Mouse (Mus musculus) heart, postnatal 10 days (tissue): Measurements from ENCODE around the gene Arhgef1. TPM values are rescaled to one million over a fixed set of nuclear protein-coding genes. Genes with fewer than 3 reads are reported as not detected.

Experiments
- DNase-seq, 2 experiments: peaks; one replicate each; pipeline ENCODE4 v3.0.0; 2021
- intact Hi-C: fragments of 180-260 bp; cut with DNase I; formaldehyde crosslinking; loops from one replicate; pipeline ENCODE4 v1.15.1; 2025
- microRNA-seq, 2 experiments: library from miRNA; unstranded; fragments of <30 nt; microRNA quantifications; one replicate each; pipeline ENCODE4 v1.2.0; 2022
- total RNA-seq, 2 experiments: library from RNA; stranded (reverse); gene quantifications; 2 replicates each; pipeline ENCODE4 v1.2.3; 2021

The Arhgef1 gene
- total RNA-seq, 2 experiments from 2014 or later = 75.3 to 87.0 TPM

DNA sequence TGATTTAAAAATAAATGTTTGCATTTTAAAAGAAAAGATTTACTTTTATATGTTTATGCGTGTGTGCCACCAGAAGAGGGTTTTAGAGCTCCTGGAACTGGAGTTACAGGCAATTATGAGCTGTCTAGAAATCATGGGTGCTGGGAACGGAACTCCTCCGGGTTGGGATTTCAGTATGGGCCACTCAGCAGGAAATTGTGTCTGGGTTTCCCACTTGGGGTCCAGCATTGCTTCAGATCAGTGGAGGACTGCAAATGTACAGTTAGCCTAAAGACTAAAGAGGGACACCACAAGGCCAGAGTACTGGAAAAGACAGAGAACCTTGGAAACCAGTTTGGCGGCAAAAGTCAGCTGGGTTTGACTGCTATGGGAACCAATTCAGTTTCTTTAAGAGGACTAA lies 70.5 kb downstream of the Arhgef1 start:
- DNase-seq = no peak
- intact Hi-C loops = loop anchor here (5.0 kb wide), 1 partner anchor 71 kb away; the partner anchor contains the start of gene Arhgef1

GRCm38 (mm10) chr7:24973902-24974301 lies 71.2 kb downstream of the Arhgef1 start:
- DNase-seq = no peak
- intact Hi-C loops = loop anchor here (5.0 kb wide), 1 partner anchor 72 kb away; the partner anchor contains the start of gene Arhgef1

DNA sequence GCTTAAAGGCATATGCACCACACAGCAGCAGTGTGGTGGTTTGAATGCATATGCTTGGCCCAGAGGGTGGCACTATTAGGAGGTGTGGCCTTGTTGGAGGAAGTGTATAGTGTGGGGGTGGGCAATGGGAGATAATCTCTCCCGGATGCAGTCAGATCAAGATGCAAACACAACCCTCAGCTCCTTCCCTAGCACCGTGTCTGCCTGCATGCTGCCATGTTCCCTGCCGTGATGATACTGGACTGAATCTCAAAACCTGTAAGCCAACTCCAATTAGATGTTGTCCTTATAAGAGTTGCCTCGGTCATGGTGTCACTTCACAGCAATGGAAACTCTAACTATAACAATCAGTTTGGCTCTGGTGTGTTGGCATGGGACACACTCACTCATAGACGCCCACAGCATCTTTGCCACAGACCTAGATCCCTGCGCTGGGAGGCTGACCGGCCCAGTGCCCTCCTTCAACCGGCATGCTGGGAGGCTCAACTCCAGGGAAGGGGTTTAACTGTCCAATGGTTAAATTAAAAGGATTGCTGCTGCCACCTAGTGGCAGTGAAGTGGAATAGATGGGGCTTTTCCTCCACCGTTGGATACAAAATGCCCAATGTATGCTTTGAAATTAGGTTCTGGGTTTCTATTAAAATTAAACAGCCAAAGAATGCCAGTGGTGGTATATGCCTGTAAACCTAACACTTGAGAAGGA lies 72.3 kb downstream of the Arhgef1 start:
- intact Hi-C loops = loop anchor here (5.0 kb wide), 1 partner anchor 73 kb away; the partner anchor contains the start of gene Arhgef1

More for the DNA sequence above, 72.3 kb downstream of the Arhgef1 start:
- DNase-seq = peak; percentile 17 to 49

Small RNAs within 50 kb of the gene (microRNA-seq; reads per million reads assigned to microRNA genes)
- gene Mir7046 = 1.7 to 2.8 reads per million in 2 experiments

Other genes with a start within 250 kb of the Arhgef1 start
- gene Tex101, start 226.2 kb upstream of the Arhgef1 start, total RNA-seq = not detected
- not detected for gene BC049730, start 193.7 kb upstream of the Arhgef1 start, total RNA-seq
- not detected for gene Gm4763, start 176.0 kb upstream of the Arhgef1 start, total RNA-seq
- under 1 TPM in 1 of 2 experiments, not detected in 1; 0.14 TPM for gene Cd177, start 142.6 kb upstream of the Arhgef1 start, total RNA-seq
- not detected for gene Ceacam10, start 125.7 kb upstream of the Arhgef1 start, total RNA-seq
- gene Gm9844, start 40.7 kb upstream of the Arhgef1 start, total RNA-seq = 1 to 10 TPM in 1 of 2 experiments, not detected in 1; 2.3 TPM
- not detected for gene Lypd4, start 33.0 kb upstream of the Arhgef1 start, total RNA-seq
- gene Dmrtc2, start 32.9 kb upstream of the Arhgef1 start, total RNA-seq = not detected
- 100 to 1,000 TPM; 752 to 777 TPM for gene Rps19, start 18.5 kb upstream of the Arhgef1 start, total RNA-seq
- 1 to 10 TPM; 1.3 to 1.8 TPM for gene Cd79a, start 5.5 kb upstream of the Arhgef1 start, total RNA-seq
- gene Gm4881, start 41.6 kb downstream of the Arhgef1 start, total RNA-seq = not detected
- 100 to 1,000 TPM; 292 to 300 TPM for gene Rabac1, start 69.8 kb downstream of the Arhgef1 start, total RNA-seq
- under 1 TPM; 0.43 to 0.72 TPM for gene Atp1a3, start 103.0 kb downstream of the Arhgef1 start, total RNA-seq
- gene Grik5, start 169.4 kb downstream of the Arhgef1 start, total RNA-seq = 1 to 10 TPM; 9.0 to 9.5 TPM
- 10 to 100 TPM; 12.1 to 13.6 TPM for gene Zfp574, start 169.7 kb downstream of the Arhgef1 start, total RNA-seq